Mouse (Mus musculus): ENCODE data around the gene Barhl1. TPM values are rescaled to one million over a fixed set of nuclear protein-coding genes. Genes with fewer than 3 reads are reported as not detected.

Gene Barhl1
- 9.2 and 10.2 TPM in 2 replicates for polyA plus RNA-seq (2014; fragmentation: Nextera tagmentation; extraction: Ambion mirVana)

DNA sequence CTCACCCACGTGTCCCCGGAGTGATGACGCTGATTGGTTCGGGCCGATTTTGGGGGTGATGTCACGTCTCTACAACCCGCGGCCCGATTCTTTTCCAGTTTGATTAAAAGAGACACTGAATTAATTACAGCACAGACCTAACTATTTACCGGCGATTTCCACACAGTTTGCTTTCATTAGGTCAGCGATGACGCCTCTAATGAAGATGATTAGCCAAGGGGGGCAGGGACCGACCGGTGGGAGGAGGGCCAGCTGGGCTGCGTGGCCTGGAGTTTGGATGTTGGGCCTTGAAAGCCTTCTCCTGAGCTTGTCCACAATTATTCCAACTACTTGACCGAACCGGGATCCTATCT, at the start of gene Barhl1:
Gene Barhl1 (minus strand): TSS at position 156 of the 353 bp plus-strand sequence.
- Histone ChIP-seq H3K4me2 (ENCODE audit: low read depth) (peak within 1 kb of the TSS; percentile 45), H3K9me3 (ENCODE audit: control insufficient read depth, low read length) (no peaks in the 10 kb centered on the region), H3K36me3 (ENCODE audit: control insufficient read depth, insufficient read depth, low read length) (no peaks in the 10 kb centered on the region), H3K9ac (ENCODE audit: low read length) (0 out of 2 replicates have a peak within 1 kb of the TSS, but pooled peaks have one; percentile 18), H3K4me3 (ENCODE audit: low read depth, low read length) (peak within 1 kb of the TSS; percentile 29), H3K27me3 (ENCODE audit: control insufficient read depth, insufficient read depth, low read length) (peaks cover 89% of the 10 kb centered on the region), H3K4me1 (ENCODE audit: control insufficient read depth, insufficient read depth, low read length) (peaks cover 10% of the 10 kb centered on the region), H3K27ac (ENCODE audit: low read depth, low read length) (0 out of 2 replicates have a peak within 1 kb of the TSS, but pooled peaks have one; percentile 8)
- DNase-seq (ENCODE audit: low spot score) (peak; percentile 24), ATAC-seq (ENCODE audit: insufficient read depth, low FRiP score, low TSS enrichment) (no peak)
- under 1% methylated on average over 18 of the region's 18 CpGs for WGBS

DNA sequence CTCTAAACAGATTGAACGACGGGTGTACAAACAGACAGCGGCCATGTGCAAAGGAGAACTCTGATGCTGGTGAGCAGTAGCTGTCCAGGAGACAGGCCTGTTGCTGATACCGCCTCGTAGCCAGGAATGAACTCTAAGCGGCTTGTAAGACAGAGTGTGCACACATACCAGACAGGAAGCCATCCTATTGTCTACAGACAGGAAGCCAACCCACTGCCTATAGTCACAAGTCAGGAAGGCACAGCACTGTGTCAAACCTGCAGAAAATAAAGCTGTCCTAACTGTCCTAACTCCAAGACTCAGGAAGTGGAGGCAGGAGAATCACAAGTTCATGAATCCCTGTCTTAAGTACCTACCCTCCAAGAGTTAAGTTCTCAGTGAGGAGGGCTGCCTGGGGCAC, 47.1 kb upstream of the Barhl1 start:
- peaks cover 33% of the 10 kb centered on the region for H3K27me3 ChIP-seq (ENCODE audit: control insufficient read depth, insufficient read depth, low read length)
- H3K36me3 ChIP-seq (ENCODE audit: control insufficient read depth, insufficient read depth, low read length), result no peaks in the 10 kb centered on the region
- ATAC-seq (ENCODE audit: insufficient read depth, low FRiP score, low TSS enrichment) (no peak), DNase-seq (ENCODE audit: low spot score) (no peak)
- H3K4me3 ChIP-seq (ENCODE audit: low read depth, low read length), result no peak overlapping the region
- no peak overlapping the region for H3K9ac ChIP-seq (ENCODE audit: low read length)
- H3K4me2 ChIP-seq (ENCODE audit: low read depth), result no peak overlapping the region
- H3K9me3 ChIP-seq (ENCODE audit: control insufficient read depth, low read length), result no peaks in the 10 kb centered on the region
- H3K27ac ChIP-seq (ENCODE audit: low read depth, low read length), result no peak overlapping the region
- H3K4me1 ChIP-seq (ENCODE audit: control insufficient read depth, insufficient read depth, low read length), result peaks cover 14% of the 10 kb centered on the region
- 89% methylated on average over 6 of the region's 6 CpGs for WGBS

DNA sequence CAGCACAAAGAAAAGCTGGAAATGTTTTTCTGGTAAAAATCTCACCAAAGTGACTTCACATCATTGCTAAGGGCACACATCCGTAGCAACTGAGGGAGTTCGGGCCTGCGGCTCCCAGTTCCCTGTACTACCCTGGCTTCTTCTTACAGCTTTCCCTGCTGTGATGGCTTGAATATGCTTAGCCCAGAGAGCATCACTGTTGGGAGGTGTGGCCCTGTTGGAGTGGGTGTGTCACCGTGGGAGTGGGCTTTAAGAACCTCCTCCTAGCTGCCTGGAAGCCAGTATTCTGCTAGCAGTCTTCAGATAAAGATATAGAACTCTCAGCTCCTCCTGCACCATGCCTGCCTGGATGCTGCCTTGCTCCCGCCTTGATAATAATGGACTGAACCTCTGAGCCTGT, 45.2 kb upstream of the Barhl1 start:
- Histone ChIP-seq H3K4me2 (ENCODE audit: low read depth) (no peak overlapping the region), H3K9ac (ENCODE audit: low read length) (no peak overlapping the region), H3K27ac (ENCODE audit: low read depth, low read length) (no peak overlapping the region), H3K36me3 (ENCODE audit: control insufficient read depth, insufficient read depth, low read length) (no peaks in the 10 kb centered on the region), H3K4me3 (ENCODE audit: low read depth, low read length) (no peak overlapping the region), H3K27me3 (ENCODE audit: control insufficient read depth, insufficient read depth, low read length) (peaks cover 17% of the 10 kb centered on the region), H3K4me1 (ENCODE audit: control insufficient read depth, insufficient read depth, low read length) (peaks cover 10% of the 10 kb centered on the region), H3K9me3 (ENCODE audit: control insufficient read depth, low read length) (no peaks in the 10 kb centered on the region)
- ATAC-seq (ENCODE audit: insufficient read depth, low FRiP score, low TSS enrichment), result no peak
- no peak for DNase-seq (ENCODE audit: low spot score)
- WGBS, result 77% methylated on average over 5 of the region's 5 CpGs

DNA sequence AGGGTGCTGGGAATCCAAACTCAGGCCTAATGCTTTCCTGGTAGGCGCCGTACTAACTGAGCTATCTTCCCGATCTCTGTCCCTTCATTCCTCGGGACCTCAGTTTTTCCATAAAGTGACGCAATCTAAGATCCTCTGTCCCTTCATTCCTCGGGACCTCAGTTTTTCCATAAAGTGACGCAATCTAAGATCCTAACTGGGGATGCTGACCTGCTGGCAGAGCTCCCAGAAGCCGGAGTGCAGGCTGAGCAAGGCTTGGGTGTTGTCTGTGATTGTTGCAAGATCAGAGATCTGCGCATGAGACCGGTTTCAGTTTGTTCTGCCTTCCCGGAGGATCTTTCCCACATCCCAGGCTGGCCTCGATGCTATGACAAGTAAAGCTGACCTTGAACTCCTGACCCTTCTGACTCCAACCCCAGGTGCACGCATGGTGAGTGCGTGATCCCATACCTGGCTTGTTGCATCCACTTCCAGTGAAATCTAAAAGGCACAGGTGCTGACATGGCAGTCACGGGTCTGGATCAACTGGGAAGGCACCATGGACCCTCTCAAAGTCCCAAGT, 44.6 kb upstream of the Barhl1 start:
- DNase-seq (ENCODE audit: low spot score), result no peak
- no peak overlapping the region for H3K4me2 ChIP-seq (ENCODE audit: low read depth)
- WGBS, result 90% methylated on average over 15 of the region's 15 CpGs
- no peak for ATAC-seq (ENCODE audit: insufficient read depth, low FRiP score, low TSS enrichment)
- H3K9me3 ChIP-seq (ENCODE audit: control insufficient read depth, low read length), result no peaks in the 10 kb centered on the region
- H3K36me3 ChIP-seq (ENCODE audit: control insufficient read depth, insufficient read depth, low read length), result no peaks in the 10 kb centered on the region
- H3K27ac ChIP-seq (ENCODE audit: low read depth, low read length), result no peak overlapping the region
- peaks cover 17% of the 10 kb centered on the region for H3K27me3 ChIP-seq (ENCODE audit: control insufficient read depth, insufficient read depth, low read length)
- no peak overlapping the region for H3K4me3 ChIP-seq (ENCODE audit: low read depth, low read length)
- no peak overlapping the region for H3K9ac ChIP-seq (ENCODE audit: low read length)
- H3K4me1 ChIP-seq (ENCODE audit: control insufficient read depth, insufficient read depth, low read length), result peaks cover 5% of the 10 kb centered on the region

DNA sequence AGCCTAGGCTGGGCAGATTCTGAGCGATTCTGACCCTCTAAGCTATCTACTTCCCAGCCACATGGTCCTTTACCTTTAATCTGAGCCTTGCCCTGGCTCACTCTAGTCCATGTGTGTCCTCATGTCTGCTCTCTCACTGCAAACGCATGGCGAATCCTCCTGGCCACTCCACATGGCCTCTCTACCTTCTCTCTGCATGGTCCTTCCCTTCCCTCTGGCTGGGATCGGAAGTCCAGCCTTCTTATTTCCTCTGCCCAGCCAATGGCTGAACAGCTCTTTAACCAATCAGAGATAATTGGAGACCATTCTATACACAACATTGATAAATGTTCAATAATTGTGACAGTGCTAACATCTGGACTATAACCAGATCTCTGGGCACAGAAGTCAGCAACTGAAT, 40.4 kb upstream of the Barhl1 start:
- Histone ChIP-seq H3K9me3 (ENCODE audit: control insufficient read depth, low read length) (no peaks in the 10 kb centered on the region), H3K4me2 (ENCODE audit: low read depth) (no peak overlapping the region), H3K36me3 (ENCODE audit: control insufficient read depth, insufficient read depth, low read length) (no peaks in the 10 kb centered on the region), H3K4me1 (ENCODE audit: control insufficient read depth, insufficient read depth, low read length) (peaks cover 5% of the 10 kb centered on the region; the same call in 1 of the 2 replicates), H3K4me3 (ENCODE audit: low read depth, low read length) (no peak overlapping the region), H3K9ac (ENCODE audit: low read length) (no peak overlapping the region), H3K27ac (ENCODE audit: low read depth, low read length) (no peak overlapping the region), H3K27me3 (ENCODE audit: control insufficient read depth, insufficient read depth, low read length) (peaks cover 6% of the 10 kb centered on the region; the same call in 1 of the 2 replicates)
- no peak for ATAC-seq (ENCODE audit: insufficient read depth, low FRiP score, low TSS enrichment)
- no peak for DNase-seq (ENCODE audit: low spot score)
- WGBS, result 89% methylated on average over 4 of the region's 4 CpGs

DNA sequence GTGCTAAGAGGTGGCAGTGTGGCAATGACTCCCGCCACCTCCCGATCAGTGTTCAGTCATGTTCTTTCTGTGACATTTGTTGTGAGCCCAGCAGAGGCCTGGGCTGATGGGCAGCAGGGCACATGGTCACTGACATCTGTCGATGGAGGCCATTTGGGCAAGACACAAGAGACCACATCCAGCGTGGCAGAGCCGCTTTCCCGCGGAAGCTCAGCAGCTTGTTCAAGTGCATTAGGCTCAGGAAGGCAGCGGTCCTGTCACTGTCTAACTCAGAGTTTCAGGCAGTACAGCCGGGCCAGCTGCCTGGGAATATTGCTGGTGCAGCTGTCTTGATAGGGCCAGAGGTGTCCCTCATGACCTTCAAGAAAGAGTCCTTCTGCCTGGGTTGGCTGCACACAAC, 38.1 kb upstream of the Barhl1 start:
- Histone ChIP-seq H3K27me3 (ENCODE audit: control insufficient read depth, insufficient read depth, low read length) (peaks cover 2% of the 10 kb centered on the region; the same call in 1 of the 2 replicates), H3K9me3 (ENCODE audit: control insufficient read depth, low read length) (no peaks in the 10 kb centered on the region), H3K4me2 (ENCODE audit: low read depth) (no peak overlapping the region), H3K36me3 (ENCODE audit: control insufficient read depth, insufficient read depth, low read length) (no peaks in the 10 kb centered on the region), H3K4me1 (ENCODE audit: control insufficient read depth, insufficient read depth, low read length) (peaks cover 5% of the 10 kb centered on the region; the same call in 1 of the 2 replicates), H3K4me3 (ENCODE audit: low read depth, low read length) (no peak overlapping the region), H3K27ac (ENCODE audit: low read depth, low read length) (no peak overlapping the region), H3K9ac (ENCODE audit: low read length) (no peak overlapping the region)
- DNase-seq (ENCODE audit: low spot score), result peak; percentile 28
- WGBS, result 81% methylated on average over 9 of the region's 9 CpGs
- no peak for ATAC-seq (ENCODE audit: insufficient read depth, low FRiP score, low TSS enrichment)

DNA sequence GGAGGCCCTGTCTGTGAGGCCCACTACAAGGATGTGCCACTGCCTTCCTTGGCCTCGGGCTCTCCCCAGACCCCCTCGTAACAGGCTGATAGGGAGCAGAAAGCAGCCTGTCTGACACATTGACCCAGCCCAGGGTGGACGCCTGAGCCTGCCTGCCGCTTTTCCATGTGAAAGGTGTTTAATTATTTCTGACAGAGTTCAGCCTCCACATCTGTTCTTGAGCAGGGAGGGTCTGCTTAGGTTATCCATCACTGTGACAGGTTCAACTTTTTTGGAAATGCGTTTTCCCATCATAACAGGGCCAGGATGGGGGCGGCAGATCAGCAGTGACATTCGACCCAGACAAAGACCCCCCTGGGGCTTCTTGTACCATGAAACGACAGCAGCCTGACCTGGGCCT, 36.5 kb upstream of the Barhl1 start:
- H3K27ac ChIP-seq (ENCODE audit: low read depth, low read length), result no peak overlapping the region
- H3K27me3 ChIP-seq (ENCODE audit: control insufficient read depth, insufficient read depth, low read length), result peaks cover 2% of the 10 kb centered on the region; the same call in 1 of the 2 replicates
- DNase-seq (ENCODE audit: low spot score) (peak; percentile 28), ATAC-seq (ENCODE audit: insufficient read depth, low FRiP score, low TSS enrichment) (no peak)
- no peak overlapping the region for H3K4me2 ChIP-seq (ENCODE audit: low read depth)
- no peaks in the 10 kb centered on the region for H3K9me3 ChIP-seq (ENCODE audit: control insufficient read depth, low read length)
- H3K36me3 ChIP-seq (ENCODE audit: control insufficient read depth, insufficient read depth, low read length), result no peaks in the 10 kb centered on the region
- no peak overlapping the region for H3K9ac ChIP-seq (ENCODE audit: low read length)
- H3K4me1 ChIP-seq (ENCODE audit: control insufficient read depth, insufficient read depth, low read length), result peaks cover 5% of the 10 kb centered on the region; the same call in 1 of the 2 replicates
- 17% methylated on average over 8 of the region's 8 CpGs for WGBS
- no peak overlapping the region for H3K4me3 ChIP-seq (ENCODE audit: low read depth, low read length)

DNA sequence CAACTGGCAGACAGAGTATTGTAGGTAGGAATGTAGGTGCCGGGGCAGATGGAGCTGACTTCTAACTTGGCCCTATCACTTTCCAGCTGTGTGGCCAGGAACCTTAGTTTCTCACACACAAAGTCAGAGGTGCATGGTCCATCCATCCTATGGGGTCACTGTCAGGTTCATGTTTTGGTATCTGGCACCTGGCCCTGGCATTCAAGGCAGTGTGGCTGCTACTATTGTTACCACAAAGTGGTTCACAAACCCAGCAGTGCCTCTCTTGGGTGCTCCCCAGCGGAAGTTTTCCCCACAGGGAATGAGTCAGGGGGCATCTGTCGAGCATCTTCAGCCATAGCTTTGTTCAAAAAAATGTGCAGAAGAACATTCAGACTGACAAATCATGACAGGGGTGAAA, 29.8 kb upstream of the Barhl1 start:
- Histone ChIP-seq H3K36me3 (ENCODE audit: control insufficient read depth, insufficient read depth, low read length) (no peaks in the 10 kb centered on the region), H3K9me3 (ENCODE audit: control insufficient read depth, low read length) (no peaks in the 10 kb centered on the region), H3K4me2 (ENCODE audit: low read depth) (no peak overlapping the region), H3K4me1 (ENCODE audit: control insufficient read depth, insufficient read depth, low read length) (peaks cover 13% of the 10 kb centered on the region), H3K27me3 (ENCODE audit: control insufficient read depth, insufficient read depth, low read length) (peaks cover 2% of the 10 kb centered on the region), H3K4me3 (ENCODE audit: low read depth, low read length) (no peak overlapping the region), H3K27ac (ENCODE audit: low read depth, low read length) (no peak overlapping the region), H3K9ac (ENCODE audit: low read length) (no peak overlapping the region)
- DNase-seq (ENCODE audit: low spot score) (no peak), ATAC-seq (ENCODE audit: insufficient read depth, low FRiP score, low TSS enrichment) (no peak)
- WGBS, result 86% methylated on average over 3 of the region's 3 CpGs

DNA sequence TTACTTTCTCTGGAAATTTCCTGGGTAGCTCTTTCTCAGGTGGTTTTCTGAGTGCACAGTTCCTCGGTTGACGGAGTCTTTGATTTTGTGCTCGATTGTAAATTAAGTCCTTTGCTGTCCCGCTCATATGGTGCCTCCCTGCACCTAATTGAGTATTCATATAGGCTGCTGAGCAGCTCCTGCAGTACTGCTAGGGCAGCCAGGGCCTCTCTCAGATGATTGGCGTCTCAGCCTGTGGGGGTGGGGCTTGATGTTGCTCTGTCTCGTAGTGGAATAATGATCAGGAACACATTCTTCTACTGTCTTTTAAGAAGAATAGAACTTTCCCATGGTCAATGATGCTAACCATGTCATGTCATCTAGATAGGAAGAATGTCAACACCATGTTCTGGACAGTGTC, 28.9 kb upstream of the Barhl1 start:
- DNase-seq (ENCODE audit: low spot score) (no peak), ATAC-seq (ENCODE audit: insufficient read depth, low FRiP score, low TSS enrichment) (no peak)
- Histone ChIP-seq H3K4me2 (ENCODE audit: low read depth) (no peak overlapping the region), H3K27ac (ENCODE audit: low read depth, low read length) (no peak overlapping the region), H3K4me1 (ENCODE audit: control insufficient read depth, insufficient read depth, low read length) (peaks cover 13% of the 10 kb centered on the region), H3K9me3 (ENCODE audit: control insufficient read depth, low read length) (no peaks in the 10 kb centered on the region), H3K9ac (ENCODE audit: low read length) (no peak overlapping the region), H3K27me3 (ENCODE audit: control insufficient read depth, insufficient read depth, low read length) (peaks cover 6% of the 10 kb centered on the region), H3K4me3 (ENCODE audit: low read depth, low read length) (no peak overlapping the region), H3K36me3 (ENCODE audit: control insufficient read depth, insufficient read depth, low read length) (no peaks in the 10 kb centered on the region)
- 64% methylated on average over 6 of the region's 6 CpGs for WGBS

Measured in neural tube, embryonic 11.5 days (tissue).